Mouse (Mus musculus) heart, adult 2 months (tissue): ENCODE measurements around the gene Tkt.

Experiments
- CTCF ChIP-seq: fragments of 200-600 bp; IDR thresholded peaks from 2 replicates; pipeline ENCODE4 v1.8.1; 2022; ENCODE audit warnings: antibody characterized with exemption, mild to moderate bottlenecking, moderate library complexity
- EP300 ChIP-seq: fragments of 200-500 bp; IDR thresholded peaks from 2 replicates; pipeline ENCODE4 v1.6.1; 2011; ENCODE audit warnings: low read depth, low read length, control low read depth; ENCODE audit not compliant: insufficient read depth
- POLR2A ChIP-seq: fragments of 200-500 bp; IDR thresholded peaks from 2 replicates; pipeline ENCODE4 v1.6.1; 2011; ENCODE audit warnings: mild to moderate bottlenecking, low read depth, low read length, control low read depth; ENCODE audit not compliant: insufficient read depth

DNA sequence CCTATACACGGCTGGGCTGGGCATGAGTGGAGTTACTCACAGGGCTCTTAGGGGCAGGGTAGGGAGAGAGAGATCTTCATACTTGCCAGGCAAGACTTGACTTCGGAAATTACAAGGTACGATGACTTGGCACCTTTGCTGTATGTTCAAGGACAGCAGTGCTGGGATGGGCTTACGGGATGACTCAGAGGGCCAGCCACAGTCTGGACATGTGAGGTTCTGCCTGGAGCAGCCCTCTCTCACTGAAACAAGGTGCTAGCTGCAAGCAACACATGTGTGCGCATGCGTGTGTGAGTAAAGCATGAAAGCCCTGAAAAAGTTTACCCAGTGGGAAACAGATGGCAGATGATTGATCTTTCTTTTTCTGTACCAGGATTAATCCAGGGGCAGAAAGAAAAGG is 16.3 kb upstream of the Tkt start:
- TF ChIP-seq CTCF = no peak
- TF ChIP-seq POLR2A = no peak
- no peak for TF ChIP-seq EP300
